In genomic region chr1:20311485-20311884, GRCm38 (mm10) we compare ENCODE assay signal across 8 mouse cellular contexts.
DNase-seq lines count a peak whose midpoint lies in the region; ATAC-seq lines count a peak whose summit lies in the region.
"Had no signal": no experiment of that assay in that cellular context is flagged by ENCODE, and none has a peak within 500 bp of the region (broad histone marks: within the 10 kb centered on the region; RNA-seq: fewer than 3 reads in every experiment).

No protein-coding gene starts in this region.

- no peak overlapping the region for H3K4me3 ChIP-seq in forebrain, embryonic 16.5 days (replicated peaks; ENCODE audit: low read length)
- H3K4me3 ChIP-seq: heart, embryonic 13.5 days had no signal

- DNase-seq in urinary bladder, postnatal 14 days (ENCODE audit: low spot score) = peak; percentile 59
- DNase-seq in urinary bladder, postnatal 4 days (ENCODE audit: low spot score in 2 of 2) = no peak
- DNase-seq in c-Kit-positive CD71-negative TER-119-negative erythroid progenitor cells, embryonic 14.5 days (ENCODE audit: low read depth) = peak; percentile 10
- peak; percentile 47 to 73 for DNase-seq in kidney, postnatal 25 days
- peak; percentile 5 to 31 for DNase-seq in lung, adult 18-20 months
- DNase-seq in right cerebral cortex, postnatal 14 days = peak; percentile 56

- no peaks in the 10 kb centered on the region for H3K9me3 ChIP-seq in forebrain, embryonic 16.5 days (ENCODE audit: control insufficient read depth, low read length)
- H3K9me3 ChIP-seq: heart, embryonic 13.5 days had no signal

- no peak overlapping the region for H3K4me2 ChIP-seq in forebrain, embryonic 16.5 days (ENCODE audit: low read length)
- H3K4me2 ChIP-seq: heart, embryonic 13.5 days had no signal

- no peak overlapping the region for H3K27ac ChIP-seq in forebrain, embryonic 16.5 days (ENCODE audit: low read length)
- H3K27ac ChIP-seq: heart, embryonic 13.5 days had no signal

- peak; percentile 80 for ATAC-seq in forebrain, embryonic 16.5 days

- H3K27me3 ChIP-seq in forebrain, embryonic 16.5 days (replicated peaks; ENCODE audit: control insufficient read depth, insufficient read depth, low read length) = no peaks in the 10 kb centered on the region
- H3K27me3 ChIP-seq: heart, embryonic 13.5 days had no signal

- no peak overlapping the region for H3K9ac ChIP-seq in forebrain, embryonic 16.5 days (replicated peaks; ENCODE audit: low read depth, low read length)
- H3K9ac ChIP-seq: heart, embryonic 13.5 days had no signal

- WGBS in forebrain, embryonic 16.5 days = 6% methylated on average over 2 of the region's 2 CpGs

- H3K36me3 ChIP-seq in forebrain, embryonic 16.5 days (ENCODE audit: control insufficient read depth, insufficient read depth) = no peaks in the 10 kb centered on the region
- H3K36me3 ChIP-seq: heart, embryonic 13.5 days had no signal

- no peaks in the 10 kb centered on the region for H3K4me1 ChIP-seq in forebrain, embryonic 16.5 days (replicated peaks; ENCODE audit: control insufficient read depth, insufficient read depth, low read length)
- H3K4me1 ChIP-seq: heart, embryonic 13.5 days had no signal

Comparison
In these comparisons a context has a peak if more than half of its experiments do, and no peak if none do; other contexts are left out.
1. DNase-seq: peak in urinary bladder, postnatal 14 days (single experiment), c-Kit-positive CD71-negative TER-119-negative erythroid progenitor cells, embryonic 14.5 days (single experiment), kidney, postnatal 25 days (2 of 2), lung, adult 18-20 months (2 of 2) and right cerebral cortex, postnatal 14 days (single experiment); none in urinary bladder, postnatal 4 days (0 of 2).